Mouse (Mus musculus): ENCODE measurements around the gene Gm49368.
"Not testable (repeated sequence)": the region's sequence is repeated elsewhere in the genome, so short reads cannot be mapped to it uniquely, and the experiment has no call there.

Gene Gm49368

GRCm38 (mm10) chr7:128133596-128133995, 71.1 kb downstream of the Gm49368 start:
- no peak for DNase-seq

DNA sequence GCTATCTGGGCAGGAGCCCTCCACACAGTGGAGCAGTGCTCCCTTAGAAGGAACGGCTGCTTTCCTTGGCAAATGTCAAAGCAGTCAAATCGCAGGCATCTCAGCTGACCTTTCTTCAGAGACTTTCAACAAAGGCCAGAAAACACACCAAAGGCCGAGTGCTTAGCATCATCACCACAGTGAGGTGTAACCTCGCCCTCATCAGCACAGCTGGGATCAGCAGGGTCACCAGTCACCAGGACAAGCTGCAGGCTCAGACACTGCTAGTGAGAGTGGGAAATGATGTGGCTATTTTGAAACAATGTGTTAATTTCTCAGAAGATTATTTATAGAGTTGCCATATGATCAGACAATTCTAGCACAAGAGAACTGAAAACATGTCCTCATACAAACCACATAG, 74.4 kb downstream of the Gm49368 start:
- no peak for DNase-seq

DNA sequence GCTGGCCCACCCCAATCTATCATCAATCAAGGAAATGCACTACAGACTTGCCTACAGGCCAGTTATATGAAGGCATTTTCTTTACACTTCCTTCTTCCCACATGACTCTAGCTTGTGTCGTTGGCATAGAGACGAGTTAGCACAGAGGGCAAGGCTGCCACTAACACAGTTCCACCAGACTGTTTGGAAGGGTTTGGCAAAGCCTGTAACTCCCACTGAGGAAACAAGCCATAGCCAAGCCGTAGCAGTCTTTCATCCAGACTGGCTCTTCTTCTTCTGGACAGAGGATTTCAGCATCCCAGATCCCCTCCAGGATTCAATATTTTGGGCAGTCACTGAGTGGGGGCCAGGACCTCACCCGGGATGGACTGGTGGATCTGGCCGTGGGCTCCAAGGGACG, 77.1 kb downstream of the Gm49368 start:
- DNase-seq: no peak

GRCm38 (mm10) chr7:128150970-128151369, 88.5 kb downstream of the Gm49368 start:
- DNase-seq: no peak

DNA sequence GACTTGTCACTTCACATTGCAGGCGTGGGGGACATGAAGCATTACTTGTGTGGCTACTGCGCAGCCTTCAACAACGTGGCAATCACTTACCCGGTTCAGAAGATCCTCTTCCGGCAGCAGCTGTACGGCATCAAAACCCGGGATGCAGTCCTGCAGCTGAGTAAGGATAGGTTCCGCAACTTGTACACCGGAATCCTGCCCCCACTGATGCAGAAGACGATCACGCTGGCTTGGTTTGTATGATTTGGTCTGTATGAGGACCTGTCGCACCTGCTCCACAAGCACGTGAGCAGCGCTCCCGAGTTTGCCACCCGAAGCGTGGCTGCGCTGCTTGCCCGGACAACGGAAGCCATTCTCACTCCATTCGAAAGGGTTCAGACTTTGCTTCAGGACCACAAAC, 91.6 kb downstream of the Gm49368 start, which contains the start of gene Itgad:
Itgad (plus strand) TSS at position 301 of the 400 bp plus-strand sequence.
- no peak for DNase-seq

- no peak for DNase-seq
Observed at GRCm38 (mm10) chr7:128154924-128155323, 92.4 kb downstream of the Gm49368 start.

DNA sequence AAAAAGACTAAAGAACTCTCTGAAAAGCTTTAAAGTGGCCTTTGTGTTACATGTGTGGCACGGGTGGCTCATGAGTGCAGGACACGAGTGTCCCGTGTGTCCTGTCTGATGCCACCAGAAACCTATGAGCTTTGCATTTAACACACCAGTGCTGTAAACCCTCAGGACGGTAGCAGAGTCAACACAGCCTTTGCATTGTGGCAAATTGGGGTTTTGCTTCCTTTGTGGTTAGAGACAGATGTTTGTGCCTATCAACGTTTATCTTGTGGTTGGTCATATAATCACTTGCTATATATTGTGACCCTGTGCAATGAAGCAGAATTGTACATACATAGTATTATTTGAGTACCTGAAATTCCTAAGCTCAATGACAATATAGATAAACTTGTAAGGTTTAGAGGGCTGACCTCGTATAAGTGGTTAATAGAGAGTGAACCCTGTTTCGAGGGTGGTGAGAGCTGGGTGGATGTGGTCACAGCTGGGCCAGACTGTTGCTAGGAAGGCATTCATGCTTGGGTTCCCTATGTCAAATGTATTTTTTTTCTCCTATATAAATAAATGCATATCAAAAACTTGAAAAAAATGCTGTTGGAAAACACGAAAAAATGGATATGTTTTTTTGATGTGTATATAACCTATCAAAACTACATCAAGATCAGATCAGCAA, 96.3 kb downstream of the Gm49368 start:
- DNase-seq: not testable (repeated sequence)

GRCm38 (mm10) chr7:128164001-128164400, 101.5 kb downstream of the Gm49368 start:
- no peak for DNase-seq

DNA sequence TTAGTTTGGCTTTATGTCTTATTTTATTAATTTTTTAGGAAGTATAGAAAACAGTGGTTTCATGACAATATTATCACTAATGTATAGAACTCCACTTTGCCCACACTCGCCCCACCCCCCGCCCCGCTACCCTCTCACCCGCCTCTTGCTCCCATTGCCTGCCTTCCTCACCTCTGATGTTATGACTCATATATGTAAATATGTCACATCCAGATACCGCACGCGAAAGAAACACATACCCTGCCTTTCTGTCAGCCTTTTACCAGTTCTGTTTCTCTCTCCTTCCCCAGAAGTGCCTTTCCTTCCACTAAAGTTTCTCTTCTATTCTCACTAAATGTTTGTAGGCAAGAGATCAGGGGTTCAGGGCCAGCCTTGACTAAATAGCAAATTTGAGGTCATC, 103.9 kb downstream of the Gm49368 start:
- no peak for DNase-seq

DNA sequence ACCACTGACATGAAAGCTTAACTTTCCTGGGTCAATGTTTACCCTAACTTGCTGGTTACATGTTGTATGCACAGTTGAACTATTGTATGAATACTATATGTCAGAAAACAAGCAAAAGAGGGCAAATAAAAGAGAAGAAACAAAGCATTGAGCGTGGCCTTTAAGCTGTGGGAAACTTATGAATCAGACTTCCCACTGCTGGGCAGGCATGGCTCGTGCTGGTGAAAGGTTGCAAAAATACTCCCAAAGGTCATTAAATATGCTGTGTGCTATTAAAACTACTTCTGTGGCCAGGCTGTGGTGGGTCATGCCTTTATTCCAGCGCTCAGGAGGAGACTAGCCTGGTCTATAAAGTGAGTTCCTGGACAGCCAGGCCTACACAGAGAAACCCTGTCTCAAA, 107.5 kb downstream of the Gm49368 start:
- no peak for DNase-seq

All from lung, postnatal 10 days (tissue).